Mouse (Mus musculus) left cerebral cortex, postnatal 25 days (tissue): ENCODE measurements around the gene Fam241b. TPM values are rescaled to one million over a fixed set of nuclear protein-coding genes. Genes with fewer than 3 reads are reported as not detected.
"Not testable (repeated sequence)": the region's sequence is repeated elsewhere in the genome, so short reads cannot be mapped to it uniquely, and the experiment has no call there.

Experiments used
- DNase-seq, 2 experiments: peaks; one replicate each; pipeline ENCODE4 v3.0.0; 2022; ENCODE audit warnings: low spot score in 2 of 2, mixed read lengths in 1 of 2
- intact Hi-C: fragments of 180-260 bp; cut with DNase I; formaldehyde crosslinking; loops from one replicate; pipeline ENCODE4 v1.15.1; 2025
- total RNA-seq, 2 experiments: library from RNA; stranded (reverse); gene quantifications; 2 replicates each; pipeline ENCODE4 v1.2.3; 2021

The Fam241b gene
- total RNA-seq, 2 experiments from 2014 or later: 53.0 to 54.6 TPM

DNA sequence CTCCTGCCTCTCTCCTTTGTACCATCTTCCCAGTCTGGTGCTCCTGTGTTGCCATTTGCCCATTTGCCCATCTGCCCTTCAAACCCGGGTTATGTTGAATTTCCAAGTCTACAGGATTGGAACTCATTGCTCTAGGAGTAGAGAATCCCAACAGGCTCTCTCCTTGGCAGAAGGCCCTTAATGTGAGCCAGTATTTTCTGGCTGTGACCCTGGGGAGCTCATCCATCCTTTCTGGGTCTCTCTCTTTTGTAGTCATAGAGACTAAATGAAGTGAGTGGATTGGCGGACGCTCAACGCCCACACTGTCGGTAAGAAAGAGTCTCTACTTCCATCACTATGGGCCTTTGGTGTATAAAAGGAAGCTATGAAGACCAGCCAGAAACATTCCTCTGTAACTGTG lies 56.9 kb downstream of the Fam241b start:
- intact Hi-C loops: no loop called here
- DNase-seq: no peak

- intact Hi-C loops: no loop called here
- DNase-seq: no peak
These were observed 57.7 kb downstream of the Fam241b start for GRCm38 (mm10) chr10:62086044-62086443.

GRCm38 (mm10) chr10:62076248-62077134 lies 67.2 kb downstream of the Fam241b start:
- no peak for DNase-seq

DNA sequence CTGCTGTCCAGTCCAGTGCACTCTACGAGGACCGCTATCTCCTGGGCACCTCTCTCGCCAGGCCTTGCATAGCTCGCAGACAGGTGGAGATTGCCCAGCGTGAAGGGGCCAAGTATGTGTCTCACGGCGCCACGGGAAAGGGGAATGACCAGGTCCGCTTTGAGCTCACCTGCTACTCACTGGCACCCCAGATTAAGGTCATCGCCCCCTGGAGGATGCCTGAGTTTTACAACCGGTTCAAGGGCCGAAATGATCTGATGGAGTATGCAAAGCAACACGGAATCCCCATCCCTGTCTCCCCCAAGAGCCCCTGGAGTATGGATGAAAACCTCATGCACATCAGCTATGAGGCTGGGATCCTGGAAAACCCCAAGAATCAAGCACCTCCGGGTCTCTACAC lies 72.4 kb downstream of the Fam241b start:
- DNase-seq, intact Hi-C loops: not testable (repeated sequence)

More at GRCm38 (mm10) chr10:62076248-62077134, 67.2 kb downstream of the Fam241b start:
- intact Hi-C loops: no loop called here

DNA sequence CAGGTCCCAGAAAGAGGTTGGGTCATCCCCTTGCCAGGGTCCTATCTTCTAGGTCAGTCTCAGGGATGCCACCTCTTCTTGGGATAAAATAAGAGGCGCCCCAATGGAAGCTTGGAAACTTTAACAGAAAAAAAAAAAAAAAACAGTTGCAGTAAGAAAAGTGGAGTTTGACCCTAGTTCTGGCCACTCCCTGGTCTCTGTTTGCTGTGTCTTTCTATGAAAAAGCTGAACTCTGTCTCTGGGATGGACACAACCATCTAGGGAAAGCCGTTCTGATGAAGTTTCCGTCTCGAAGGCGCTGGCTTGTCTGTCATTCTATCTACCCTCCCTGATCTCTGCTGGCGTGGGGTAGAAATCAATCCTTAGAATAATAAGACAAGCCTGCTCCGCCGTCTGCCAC lies 73.1 kb downstream of the Fam241b start:
- intact Hi-C loops: no loop called here
- DNase-seq: no peak

GRCm38 (mm10) chr10:62069946-62070345 lies 73.8 kb downstream of the Fam241b start:
- intact Hi-C loops: no loop called here
- DNase-seq: no peak

DNA sequence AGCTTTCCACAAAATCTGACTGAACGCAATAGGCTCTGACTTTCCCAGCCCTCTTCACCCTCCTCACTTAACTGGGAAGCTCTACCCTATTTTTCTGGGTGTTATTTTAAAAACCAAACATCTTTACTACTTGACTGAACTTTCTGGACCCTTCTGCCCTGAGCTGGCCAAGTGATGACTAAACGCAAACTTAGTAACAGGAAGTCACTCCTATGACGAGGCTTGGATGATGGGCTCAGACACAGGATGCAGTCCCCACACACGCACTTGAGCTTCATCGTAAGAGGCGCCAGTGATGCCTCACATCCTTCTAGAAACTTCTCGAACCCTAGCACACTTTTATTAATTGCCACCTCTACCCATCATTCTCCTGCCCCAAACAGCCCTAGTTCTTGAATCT lies 74.3 kb downstream of the Fam241b start:
- intact Hi-C loops: no loop called here
- DNase-seq: no peak

- intact Hi-C loops: no loop called here
- DNase-seq: no peak
These were observed 75.2 kb downstream of the Fam241b start for GRCm38 (mm10) chr10:62068532-62068931.

DNA sequence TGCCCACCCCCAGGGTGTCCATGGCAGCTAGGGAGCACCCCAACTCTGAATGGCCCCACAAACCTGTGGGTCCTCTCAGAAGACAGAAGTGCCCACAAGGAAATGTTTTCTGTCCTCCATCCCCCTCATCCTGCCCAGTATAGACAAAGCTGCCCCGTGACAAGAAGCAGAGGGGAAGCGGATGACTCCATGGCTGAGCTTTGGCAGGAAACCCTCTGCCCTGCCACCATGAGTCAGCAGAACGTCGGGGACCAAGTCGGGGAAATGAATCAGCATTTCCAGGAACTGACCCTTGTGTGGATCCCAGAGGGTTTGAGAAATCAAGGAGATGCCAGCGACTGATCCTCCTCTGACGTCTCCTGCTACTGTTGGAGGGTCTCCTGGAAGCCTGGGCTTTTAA lies 77.5 kb downstream of the Fam241b start:
- no peak for DNase-seq
- intact Hi-C loops: no loop called here

DNA sequence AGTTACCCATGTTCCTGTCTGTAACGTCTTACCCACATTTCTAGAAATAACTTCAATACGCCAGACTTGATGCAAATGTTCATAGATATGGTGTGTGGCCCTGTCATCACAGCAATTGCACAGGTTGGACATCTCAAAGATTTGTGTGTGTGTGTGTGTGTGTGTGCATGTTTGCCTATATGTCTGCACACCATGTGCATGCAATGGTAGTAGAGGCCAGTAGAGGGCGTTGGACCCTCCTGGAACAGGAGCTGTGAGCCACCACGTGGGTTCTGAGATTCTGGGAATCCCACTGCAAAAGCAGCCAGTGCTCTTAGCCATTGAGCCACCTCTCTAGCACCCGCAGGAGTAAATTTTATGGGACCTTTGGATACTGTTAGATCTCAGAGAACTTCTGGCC lies 80.9 kb downstream of the Fam241b start:
- intact Hi-C loops: no loop called here
- no peak for DNase-seq

DNA sequence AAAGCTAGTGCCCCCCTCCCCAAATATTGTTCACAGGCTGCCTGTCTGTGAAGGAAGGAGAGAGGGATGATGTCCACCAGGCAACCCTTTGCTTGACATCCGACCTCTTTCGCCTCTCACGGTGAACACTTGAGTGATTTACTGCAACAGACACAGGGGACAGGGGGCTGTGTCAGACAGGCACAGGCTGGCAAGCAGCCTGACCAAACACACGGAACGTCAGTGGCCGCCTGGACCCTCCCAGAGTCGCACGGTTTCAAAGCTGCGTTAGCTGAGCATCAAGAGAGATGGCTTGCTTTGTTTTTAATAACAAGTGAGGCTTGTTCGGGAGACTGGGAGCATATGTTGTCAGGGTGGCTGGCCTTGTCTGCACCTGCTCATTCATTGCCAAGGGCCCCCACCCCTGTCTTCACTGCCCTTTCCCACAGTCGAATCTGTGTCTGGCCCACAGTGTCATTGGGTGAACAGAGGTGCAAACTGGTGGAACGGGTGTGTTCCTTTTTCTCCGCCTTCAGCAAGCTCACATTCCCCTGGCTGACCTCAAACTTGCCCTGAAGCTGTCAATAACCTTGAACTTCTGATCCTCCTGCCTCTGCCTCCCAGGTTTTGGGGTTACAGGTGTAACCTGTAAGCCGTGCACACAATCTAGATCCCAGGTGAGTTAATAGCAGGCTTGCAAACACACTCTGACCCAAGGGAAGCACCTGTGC lies 82.6 kb downstream of the Fam241b start:
- DNase-seq: no peak
- intact Hi-C loops: no loop called here

- DNase-seq: no peak
These were observed 83.4 kb downstream of the Fam241b start for GRCm38 (mm10) chr10:62060224-62060913.

GRCm38 (mm10) chr10:62058508-62059375 lies 85.0 kb downstream of the Fam241b start:
- intact Hi-C loops: no loop called here
- DNase-seq: no peak

More at GRCm38 (mm10) chr10:62060224-62060913, 83.4 kb downstream of the Fam241b start:
- intact Hi-C loops: no loop called here

Other genes starting within 250 kb of the Fam241b start
- gene Col13a1, start 164.8 kb downstream of the Fam241b start, total RNA-seq: 1 to 10 TPM; 1.1 to 1.3 TPM
- not detected for gene Neurog3, start 10.8 kb downstream of the Fam241b start, total RNA-seq
- 10 to 100 TPM; 11.1 to 13.7 TPM for gene Tspan15, start 87.3 kb upstream of the Fam241b start, total RNA-seq
- under 1 TPM; 0.16 to 0.18 TPM for gene Tacr2, start 108.5 kb upstream of the Fam241b start, total RNA-seq
- gene Hk1, start 236.0 kb upstream of the Fam241b start, total RNA-seq: 100 to 1,000 TPM; 305 to 321 TPM